Mouse (Mus musculus): ENCODE measurements around the gene Hadha. TPM values are rescaled to one million over a fixed set of nuclear protein-coding genes. Genes with fewer than 3 reads are reported as not detected.

The Hadha gene
- polyA plus RNA-seq (2014; fragmentation: Nextera tagmentation; extraction: Ambion mirVana): 93.1 and 97.4 TPM in 2 replicates

- peak; percentile 95 for DNase-seq (ENCODE audit: low spot score)
- no peaks in the 10 kb centered on the region for H3K36me3 ChIP-seq (ENCODE audit: control insufficient read depth, insufficient read depth, low read length)
- peak; percentile 86 for ATAC-seq (replicated peaks; ENCODE audit: low FRiP score)
- peaks cover 5% of the 10 kb centered on the region; the same call in 1 of the 2 replicates for H3K4me1 ChIP-seq (replicated peaks; ENCODE audit: control insufficient read depth, insufficient read depth, low read length)
- no peaks in the 10 kb centered on the region for H3K9me3 ChIP-seq (ENCODE audit: control insufficient read depth, low read length)
- peak within 1 kb of the TSS; percentile 59 for H3K4me2 ChIP-seq (ENCODE audit: low read depth, low read length, severe bottlenecking)
- H3K27ac ChIP-seq (ENCODE audit: low read depth, low read length): peak within 1 kb of the TSS; percentile 68
- peak within 1 kb of the TSS; percentile 88 for H3K4me3 ChIP-seq (ENCODE audit: low read depth, low read length)
- peak within 1 kb of the TSS; percentile 82 for H3K9ac ChIP-seq (ENCODE audit: low read length)
- WGBS: under 1% methylated on average over 53 of the region's 53 CpGs
- H3K27me3 ChIP-seq (ENCODE audit: control insufficient read depth, insufficient read depth, low read length): no peaks in the 10 kb centered on the region
Observed at GRCm38 (mm10) chr5:30154474-30155394, at the start of gene Hadha, which contains the start of gene Hadhb. Hadha (minus strand) TSS chr5:30155162. Hadhb (plus strand) TSS chr5:30155248.

GRCm38 (mm10) chr5:30204441-30204840 is 49.5 kb upstream of the Hadha start:
- WGBS: 61% methylated on average over 1 of the region's 1 CpGs
- Histone ChIP-seq H3K4me2 (ENCODE audit: low read depth, low read length, severe bottlenecking) (no peak overlapping the region), H3K4me3 (ENCODE audit: low read depth, low read length) (no peak overlapping the region), H3K36me3 (ENCODE audit: control insufficient read depth, insufficient read depth, low read length) (no peaks in the 10 kb centered on the region), H3K9ac (ENCODE audit: low read length) (no peak overlapping the region), H3K4me1 (replicated peaks; ENCODE audit: control insufficient read depth, insufficient read depth, low read length) (no peaks in the 10 kb centered on the region), H3K9me3 (ENCODE audit: control insufficient read depth, low read length) (no peaks in the 10 kb centered on the region), H3K27ac (ENCODE audit: low read depth, low read length) (no peak overlapping the region), H3K27me3 (ENCODE audit: control insufficient read depth, insufficient read depth, low read length) (no peaks in the 10 kb centered on the region)
- DNase-seq (ENCODE audit: low spot score) (no peak), ATAC-seq (replicated peaks; ENCODE audit: low FRiP score) (no peak)

GRCm38 (mm10) chr5:30203216-30203885 is 48.4 kb upstream of the Hadha start:
- Histone ChIP-seq H3K9ac (ENCODE audit: low read length) (no peak overlapping the region), H3K27me3 (ENCODE audit: control insufficient read depth, insufficient read depth, low read length) (no peaks in the 10 kb centered on the region), H3K4me2 (ENCODE audit: low read depth, low read length, severe bottlenecking) (no peak overlapping the region), H3K36me3 (ENCODE audit: control insufficient read depth, insufficient read depth, low read length) (no peaks in the 10 kb centered on the region), H3K4me3 (ENCODE audit: low read depth, low read length) (no peak overlapping the region), H3K4me1 (replicated peaks; ENCODE audit: control insufficient read depth, insufficient read depth, low read length) (no peaks in the 10 kb centered on the region), H3K9me3 (ENCODE audit: control insufficient read depth, low read length) (no peaks in the 10 kb centered on the region), H3K27ac (ENCODE audit: low read depth, low read length) (no peak overlapping the region)
- 85% methylated on average over 10 of the region's 10 CpGs for WGBS
- no peak for ATAC-seq (replicated peaks; ENCODE audit: low FRiP score)
- DNase-seq (ENCODE audit: low spot score): no peak

GRCm38 (mm10) chr5:30202221-30202620 is 47.3 kb upstream of the Hadha start:
- no peaks in the 10 kb centered on the region for H3K4me1 ChIP-seq (replicated peaks; ENCODE audit: control insufficient read depth, insufficient read depth, low read length)
- H3K27ac ChIP-seq (ENCODE audit: low read depth, low read length): no peak overlapping the region
- H3K27me3 ChIP-seq (ENCODE audit: control insufficient read depth, insufficient read depth, low read length): no peaks in the 10 kb centered on the region
- no peak for DNase-seq (ENCODE audit: low spot score)
- no peaks in the 10 kb centered on the region for H3K36me3 ChIP-seq (ENCODE audit: control insufficient read depth, insufficient read depth, low read length)
- H3K4me2 ChIP-seq (ENCODE audit: low read depth, low read length, severe bottlenecking): no peak overlapping the region
- no peak for ATAC-seq (replicated peaks; ENCODE audit: low FRiP score)
- WGBS: 89% methylated on average over 7 of the region's 7 CpGs
- H3K9ac ChIP-seq (ENCODE audit: low read length): no peak overlapping the region
- no peaks in the 10 kb centered on the region for H3K9me3 ChIP-seq (ENCODE audit: control insufficient read depth, low read length)
- no peak overlapping the region for H3K4me3 ChIP-seq (ENCODE audit: low read depth, low read length)

DNA sequence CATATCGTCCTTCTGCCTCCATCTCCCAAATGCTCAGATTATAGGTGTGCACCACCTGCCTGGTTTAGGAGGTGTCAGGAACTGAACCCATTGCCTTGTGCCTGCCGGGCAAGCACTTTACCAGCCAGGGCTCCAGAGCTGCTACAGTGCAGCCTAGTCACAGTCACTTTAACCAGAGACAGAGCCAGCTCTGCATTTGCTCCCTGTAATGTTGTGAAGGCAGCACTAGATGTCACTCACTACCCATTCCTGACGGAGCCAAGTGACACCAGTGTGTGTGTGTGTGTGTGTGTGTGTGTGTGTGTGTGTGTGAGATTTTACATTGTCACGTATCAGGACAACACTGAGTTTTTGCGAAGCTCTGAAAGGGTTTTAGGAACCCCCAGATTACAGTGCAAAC is 46.6 kb upstream of the Hadha start:
- DNase-seq (ENCODE audit: low spot score) (no peak), ATAC-seq (replicated peaks; ENCODE audit: low FRiP score) (no peak)
- Histone ChIP-seq H3K9ac (ENCODE audit: low read length) (no peak overlapping the region), H3K4me3 (ENCODE audit: low read depth, low read length) (no peak overlapping the region), H3K27me3 (ENCODE audit: control insufficient read depth, insufficient read depth, low read length) (no peaks in the 10 kb centered on the region), H3K36me3 (ENCODE audit: control insufficient read depth, insufficient read depth, low read length) (no peaks in the 10 kb centered on the region), H3K4me2 (ENCODE audit: low read depth, low read length, severe bottlenecking) (no peak overlapping the region), H3K4me1 (replicated peaks; ENCODE audit: control insufficient read depth, insufficient read depth, low read length) (no peaks in the 10 kb centered on the region), H3K9me3 (ENCODE audit: control insufficient read depth, low read length) (no peaks in the 10 kb centered on the region), H3K27ac (ENCODE audit: low read depth, low read length) (no peak overlapping the region)
- 53% methylated on average over 5 of the region's 5 CpGs for WGBS

DNA sequence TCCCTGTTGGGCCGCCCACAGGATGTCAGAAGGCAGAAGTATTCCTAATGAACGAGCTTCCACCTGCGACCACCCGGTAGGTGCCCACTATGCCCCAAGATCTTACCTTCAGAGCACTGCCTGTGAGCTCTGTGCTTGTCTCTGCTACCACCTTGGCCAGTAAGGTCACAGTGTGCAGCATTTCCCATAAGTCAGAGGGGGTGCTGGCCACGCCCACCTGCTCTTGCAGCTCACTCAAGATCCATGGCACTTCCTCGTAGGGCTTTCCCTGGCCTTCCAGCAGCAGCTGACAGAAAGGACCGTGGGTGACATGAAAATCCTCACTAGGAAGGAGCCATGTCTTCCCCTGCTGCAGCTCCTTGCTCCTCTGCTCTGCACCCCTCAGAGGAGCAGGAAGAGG is 43.3 kb upstream of the Hadha start:
- Histone ChIP-seq H3K4me1 (replicated peaks; ENCODE audit: control insufficient read depth, insufficient read depth, low read length) (no peaks in the 10 kb centered on the region), H3K4me2 (ENCODE audit: low read depth, low read length, severe bottlenecking) (no peak overlapping the region), H3K4me3 (ENCODE audit: low read depth, low read length) (no peak overlapping the region), H3K27me3 (ENCODE audit: control insufficient read depth, insufficient read depth, low read length) (no peaks in the 10 kb centered on the region), H3K27ac (ENCODE audit: low read depth, low read length) (no peak overlapping the region), H3K36me3 (ENCODE audit: control insufficient read depth, insufficient read depth, low read length) (no peaks in the 10 kb centered on the region), H3K9ac (ENCODE audit: low read length) (no peak overlapping the region), H3K9me3 (ENCODE audit: control insufficient read depth, low read length) (no peaks in the 10 kb centered on the region)
- DNase-seq (ENCODE audit: low spot score) (no peak), ATAC-seq (replicated peaks; ENCODE audit: low FRiP score) (no peak)
- WGBS: 78% methylated on average over 7 of the region's 7 CpGs

GRCm38 (mm10) chr5:30195340-30195739 is 40.4 kb upstream of the Hadha start:
- DNase-seq (ENCODE audit: low spot score) (no peak), ATAC-seq (replicated peaks; ENCODE audit: low FRiP score) (no peak)
- Histone ChIP-seq H3K9ac (ENCODE audit: low read length) (no peak overlapping the region), H3K4me2 (ENCODE audit: low read depth, low read length, severe bottlenecking) (no peak overlapping the region), H3K36me3 (ENCODE audit: control insufficient read depth, insufficient read depth, low read length) (no peaks in the 10 kb centered on the region), H3K9me3 (ENCODE audit: control insufficient read depth, low read length) (no peaks in the 10 kb centered on the region), H3K4me3 (ENCODE audit: low read depth, low read length) (no peak overlapping the region), H3K27me3 (ENCODE audit: control insufficient read depth, insufficient read depth, low read length) (no peaks in the 10 kb centered on the region), H3K27ac (ENCODE audit: low read depth, low read length) (no peak overlapping the region), H3K4me1 (replicated peaks; ENCODE audit: control insufficient read depth, insufficient read depth, low read length) (no peaks in the 10 kb centered on the region)
- 94% methylated on average over 5 of the region's 5 CpGs for WGBS

DNA sequence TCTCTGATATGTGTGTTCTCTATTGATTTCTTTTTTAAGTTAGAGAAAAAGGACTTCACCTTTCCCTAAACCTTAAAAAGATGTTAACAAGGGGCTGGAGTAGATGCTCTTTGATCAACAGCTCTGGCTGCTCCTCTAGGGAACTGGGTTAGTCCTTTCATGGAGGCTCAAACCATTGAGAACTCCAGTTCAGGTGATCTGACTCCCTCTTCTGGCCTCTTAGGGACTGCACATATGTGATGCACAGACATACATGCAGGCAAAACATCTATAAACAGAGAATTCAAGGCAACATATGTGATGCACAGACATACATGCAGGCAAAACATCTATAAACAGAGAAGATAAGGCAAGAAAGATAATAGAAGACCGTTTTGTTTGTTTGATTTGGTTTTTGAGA is 37.5 kb upstream of the Hadha start:
- DNase-seq (ENCODE audit: low spot score) (no peak), ATAC-seq (replicated peaks; ENCODE audit: low FRiP score) (no peak)
- H3K4me1 ChIP-seq (replicated peaks; ENCODE audit: control insufficient read depth, insufficient read depth, low read length): no peaks in the 10 kb centered on the region
- no peak overlapping the region for H3K9ac ChIP-seq (ENCODE audit: low read length)
- no peaks in the 10 kb centered on the region; the same call in 1 of the 2 replicates for H3K36me3 ChIP-seq (ENCODE audit: control insufficient read depth, insufficient read depth, low read length)
- no peak overlapping the region for H3K4me2 ChIP-seq (ENCODE audit: low read depth, low read length, severe bottlenecking)
- no peaks in the 10 kb centered on the region for H3K9me3 ChIP-seq (ENCODE audit: control insufficient read depth, low read length)
- H3K27ac ChIP-seq (ENCODE audit: low read depth, low read length): no peak overlapping the region
- H3K4me3 ChIP-seq (ENCODE audit: low read depth, low read length): no peak overlapping the region
- H3K27me3 ChIP-seq (ENCODE audit: control insufficient read depth, insufficient read depth, low read length): no peaks in the 10 kb centered on the region
- WGBS: 87% methylated on average over 1 of the region's 1 CpGs
